Mouse (Mus musculus) macrophage (primary cell): ENCODE data around the gene Ppp1r14c. TPM values are rescaled to one million over a fixed set of nuclear protein-coding genes. Genes with fewer than 3 reads are reported as not detected.

Experiments
- H3K27ac ChIP-seq: fragments of 350-480 bp; formaldehyde crosslinking; 2 replicates; pipeline ENCODE4 v1.9.0; 2021
- H3K36me3 ChIP-seq: fragments of 350-480 bp; formaldehyde crosslinking; 2 replicates; pipeline ENCODE4 v1.9.0; 2021; ENCODE audit errors: inconsistent target
- H3K4me3 ChIP-seq: fragments of 350-480 bp; formaldehyde crosslinking; 2 replicates; pipeline ENCODE4 v1.9.0; 2021; ENCODE audit errors: inconsistent target
- H3K79me2 ChIP-seq: fragments of 350-480 bp; formaldehyde crosslinking; 2 replicates; pipeline ENCODE4 v1.9.0; 2021; ENCODE audit errors: inconsistent target
- WGBS: methylation state at CpG from one replicate; pipeline ENCODE4 v1.1.7; 2026; ENCODE audit warnings: inconsistent platforms; ENCODE audit not compliant: missing documents; 5-methylcytosine and 5-hydroxymethylcytosine counted together
- polyA plus RNA-seq: library from polyadenylated mRNA; stranded (reverse); fragments of 250-400 nt; gene quantifications from 3 replicates; pipeline ENCODE4 v1.2.4, GENCODE M21; 2018; ENCODE audit warnings: inconsistent platforms
- total RNA-seq, 78 experiments: library from RNA; depleted of rRNA; stranded (reverse); fragments of 250-400 nt; gene quantifications; 1 replicate in 9 of 78; 2 replicates in 24 of 78; 3 replicates in 43 of 78; 4 replicates in 2 of 78; pipeline ENCODE4 v1.2.4; 2018; ENCODE audit warnings: inconsistent platforms in 56 of 78

The Ppp1r14c gene
- total RNA-seq (2018; cell fraction: chromatin; rRNA removed) = under 1 TPM in 6 of 26 experiments, not detected in 20; 0.29 to 0.53 (median 0.34) TPM
- under 1 TPM in 1 of 26 experiments, not detected in 25; 0.05 TPM for total RNA-seq (2018; cell fraction: cytosol; rRNA removed)
- under 1 TPM in 2 of 26 experiments, not detected in 24; 0.33 to 0.55 TPM for total RNA-seq (2018; cell fraction: nucleus; rRNA removed)
- polyA plus RNA-seq = not detected in 3 replicates

DNA sequence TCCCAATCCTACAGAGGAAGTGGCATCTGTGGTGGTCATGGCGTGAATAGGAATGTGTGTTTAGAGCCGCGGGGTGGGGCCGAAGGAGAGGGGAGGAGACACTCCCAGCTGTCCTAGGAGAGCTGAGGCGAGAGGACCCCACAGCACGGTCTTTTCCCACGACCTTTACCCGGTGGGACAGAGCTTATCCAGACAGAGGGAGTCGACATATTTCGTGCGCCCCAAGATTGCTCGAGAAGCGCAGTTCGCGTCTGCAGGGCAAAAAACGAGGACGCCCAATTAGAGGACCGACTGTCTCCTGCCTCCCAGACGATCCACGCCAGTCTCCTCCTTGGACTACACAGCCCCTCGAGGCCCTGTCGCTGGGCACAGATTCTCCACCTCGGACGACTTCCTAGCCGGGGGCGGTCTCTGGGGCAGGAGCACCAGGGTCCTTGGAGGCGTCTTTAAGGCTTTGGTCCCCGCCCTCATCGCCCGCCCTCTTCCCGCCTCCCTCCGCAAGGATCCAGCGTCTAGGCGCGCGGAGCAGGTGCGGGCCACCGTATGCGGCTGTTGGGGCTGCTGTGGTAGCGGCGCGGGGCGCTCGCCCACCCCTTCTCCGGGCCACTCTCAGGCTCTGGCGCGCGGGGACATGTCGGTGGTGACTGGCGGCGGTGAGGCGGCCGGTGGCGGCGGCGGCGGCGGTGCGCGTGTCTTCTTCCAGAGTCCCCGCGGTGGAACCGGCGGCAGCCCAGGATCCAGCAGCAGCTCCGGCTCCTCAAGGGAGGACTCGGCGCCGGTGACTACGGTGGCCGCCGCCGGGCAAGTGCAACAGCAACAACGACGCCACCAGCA is at the start of gene Ppp1r14c:
TSS of gene Ppp1r14c (plus strand) at position 22 of the 834 bp plus-strand sequence.
- Histone ChIP-seq H3K4me3 (no peak within 1 kb of the TSS), H3K36me3 (no peaks in the 10 kb centered on the region), H3K27ac (no peak within 1 kb of the TSS), H3K79me2 (no peaks in the 10 kb centered on the region)
- 2% methylated on average over 67 of the region's 74 CpGs for WGBS

DNA sequence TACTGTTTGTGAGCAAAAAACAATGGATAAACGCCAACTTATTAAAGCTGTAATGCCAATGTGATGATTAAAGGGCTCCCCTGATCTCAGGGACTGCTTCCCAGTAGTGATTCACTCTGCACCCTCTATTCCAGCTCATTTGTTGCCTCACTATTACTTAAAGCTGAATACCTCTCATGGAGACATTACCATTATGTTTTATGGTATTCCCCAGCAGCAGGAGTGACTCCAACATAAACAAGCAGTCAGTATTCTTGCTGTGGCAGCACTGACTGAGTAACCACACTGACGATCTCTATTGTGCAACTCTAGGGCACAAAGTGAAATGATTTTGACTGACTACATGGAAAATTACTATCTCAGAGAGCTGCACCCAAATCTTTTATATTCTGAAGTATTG is 44.5 kb upstream of the Ppp1r14c start:
- 89% methylated on average over 2 of the region's 2 CpGs for WGBS
- H3K79me2 ChIP-seq = no peaks in the 10 kb centered on the region
- no peak overlapping the region for H3K27ac ChIP-seq
- H3K4me3 ChIP-seq = no peak overlapping the region
- H3K36me3 ChIP-seq = no peaks in the 10 kb centered on the region

- Histone ChIP-seq H3K36me3 (no peaks in the 10 kb centered on the region), H3K79me2 (no peaks in the 10 kb centered on the region), H3K4me3 (no peak overlapping the region), H3K27ac (no peak overlapping the region)
- 63% methylated on average over 1 of the region's 1 CpGs for WGBS
These were observed 40.4 kb upstream of the Ppp1r14c start for GRCm38 (mm10) chr10:3325447-3325846.

- H3K79me2 ChIP-seq = no peaks in the 10 kb centered on the region
- H3K4me3 ChIP-seq = no peak overlapping the region
- no peak overlapping the region for H3K27ac ChIP-seq
- 47% methylated on average over 3 of the region's 3 CpGs for WGBS
- H3K36me3 ChIP-seq = no peaks in the 10 kb centered on the region
These were observed 33.0 kb upstream of the Ppp1r14c start for GRCm38 (mm10) chr10:3332880-3333279.

DNA sequence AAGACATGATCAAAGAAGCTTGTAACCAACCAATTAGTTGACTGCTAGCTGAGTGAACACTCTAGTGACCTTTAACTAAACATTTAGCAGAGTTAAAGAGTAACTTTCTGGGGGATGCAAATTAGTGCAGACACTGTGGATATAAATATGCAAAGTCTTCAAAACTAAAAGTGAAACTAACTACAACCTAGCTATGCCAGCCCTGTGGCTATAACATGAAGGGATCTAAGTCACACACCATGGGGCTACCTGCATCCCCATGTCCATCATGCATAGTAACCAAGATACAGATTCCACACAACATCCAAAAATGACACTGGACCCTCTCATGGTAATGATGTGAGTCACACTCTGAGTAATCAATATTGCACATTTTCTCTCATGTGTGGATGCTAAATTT is 31.3 kb upstream of the Ppp1r14c start:
- Histone ChIP-seq H3K4me3 (no peak overlapping the region), H3K79me2 (no peaks in the 10 kb centered on the region), H3K36me3 (no peaks in the 10 kb centered on the region), H3K27ac (no peak overlapping the region)

DNA sequence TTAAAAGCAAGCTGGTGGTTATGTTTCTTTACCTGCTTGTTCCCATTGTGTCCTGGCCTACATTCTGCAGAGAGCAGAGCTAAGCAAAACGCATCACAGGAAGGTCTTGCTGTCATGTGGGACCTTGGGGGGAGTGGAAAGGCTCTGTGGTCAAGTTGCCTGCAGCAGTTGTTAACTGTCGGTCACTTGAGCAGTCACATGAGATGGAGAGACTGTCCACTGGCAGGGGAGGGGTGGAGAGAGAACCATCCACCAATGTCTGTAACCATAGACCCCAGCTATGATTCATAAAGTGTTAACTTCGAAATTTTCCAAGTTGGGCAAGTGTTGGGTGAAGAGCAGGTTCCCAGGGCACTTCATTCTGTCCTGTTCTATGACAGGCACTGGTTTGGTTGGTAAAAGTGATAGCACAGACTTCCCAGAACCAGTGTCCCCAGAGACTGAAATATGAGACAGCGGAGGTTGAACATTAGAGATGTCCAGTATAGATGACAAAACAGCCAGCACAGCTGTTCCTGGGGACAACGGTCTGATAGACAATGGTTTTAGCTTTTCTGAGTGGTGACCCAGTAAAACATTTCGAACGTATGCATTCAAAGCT is 29.0 kb upstream of the Ppp1r14c start:
- 76% methylated on average over 7 of the region's 7 CpGs for WGBS
- Histone ChIP-seq H3K79me2 (no peaks in the 10 kb centered on the region), H3K36me3 (no peaks in the 10 kb centered on the region), H3K27ac (no peak overlapping the region), H3K4me3 (no peak overlapping the region)

DNA sequence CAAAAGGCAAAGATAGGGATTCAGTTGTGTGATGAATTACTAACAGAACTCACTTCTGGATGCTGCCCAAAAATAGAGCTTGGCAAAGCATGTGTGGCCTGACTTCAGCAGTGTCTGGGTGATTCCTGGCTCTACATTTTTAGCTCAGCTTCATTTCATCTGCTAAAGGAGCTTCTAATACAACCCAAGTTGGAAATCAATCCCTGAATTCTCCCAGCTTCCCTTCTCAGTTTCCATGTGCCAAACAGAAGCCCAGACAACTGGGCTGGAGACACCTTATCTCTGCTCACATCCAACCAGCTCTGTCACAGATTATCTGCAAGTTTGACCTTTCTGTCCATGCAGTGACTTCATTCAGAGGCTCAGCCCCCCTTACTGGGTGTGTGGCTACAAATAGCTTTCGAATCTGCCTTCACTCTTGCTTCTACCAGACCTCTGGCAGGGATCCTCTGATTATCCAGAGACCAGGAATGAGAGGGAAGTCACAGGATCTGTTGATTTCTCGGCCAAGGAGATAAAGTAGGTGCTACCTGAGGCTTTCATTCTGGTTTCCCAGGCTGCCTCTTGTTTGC is 28.4 kb upstream of the Ppp1r14c start:
- WGBS = 64% methylated on average over 2 of the region's 2 CpGs
- Histone ChIP-seq H3K36me3 (no peaks in the 10 kb centered on the region), H3K27ac (no peak overlapping the region), H3K4me3 (no peak overlapping the region), H3K79me2 (no peaks in the 10 kb centered on the region)

- Histone ChIP-seq H3K4me3 (no peak overlapping the region), H3K79me2 (no peaks in the 10 kb centered on the region), H3K27ac (no peak overlapping the region), H3K36me3 (no peaks in the 10 kb centered on the region)
- WGBS = 78% methylated on average over 5 of the region's 5 CpGs
These were observed 20.2 kb upstream of the Ppp1r14c start for GRCm38 (mm10) chr10:3345706-3346105.

- Histone ChIP-seq H3K36me3 (no peaks in the 10 kb centered on the region), H3K79me2 (no peaks in the 10 kb centered on the region), H3K27ac (no peak overlapping the region), H3K4me3 (no peak overlapping the region)
- WGBS = 93% methylated on average over 1 of the region's 1 CpGs
These were observed 6.3 kb upstream of the Ppp1r14c start for GRCm38 (mm10) chr10:3359531-3359930.

DNA sequence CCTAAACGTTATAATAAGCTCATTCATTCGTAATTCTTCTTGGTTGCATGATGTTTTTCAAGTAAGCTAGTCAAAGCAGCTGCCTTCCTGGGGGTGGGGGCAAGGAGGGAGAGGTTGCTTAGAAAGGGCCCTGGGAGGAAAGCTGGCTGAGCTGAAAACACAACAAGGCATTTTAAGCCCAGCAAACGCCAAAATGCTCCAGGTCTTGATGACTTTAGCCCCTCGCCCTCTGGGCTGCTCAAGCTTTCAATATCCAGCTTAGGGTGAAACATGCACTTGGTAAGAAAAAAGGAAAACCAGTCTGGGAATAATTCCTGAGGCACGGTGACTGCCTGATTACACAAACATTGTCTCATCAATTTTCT is 204 bp upstream of the Ppp1r14c start:
- Histone ChIP-seq H3K4me3 (no peak overlapping the region), H3K36me3 (no peaks in the 10 kb centered on the region)
- 44% methylated on average over 5 of the region's 5 CpGs for WGBS

GRCm38 (mm10) chr10:3366870-3367431 is 1.1 kb downstream of the Ppp1r14c start:
- Histone ChIP-seq H3K36me3 (no peaks in the 10 kb centered on the region), H3K79me2 (no peaks in the 10 kb centered on the region), H3K4me3 (no peak overlapping the region), H3K27ac (no peak overlapping the region)
- WGBS = 3% methylated on average over 25 of the region's 26 CpGs

More for the DNA sequence above, 204 bp upstream of the Ppp1r14c start:
- H3K79me2 ChIP-seq = no peaks in the 10 kb centered on the region
- H3K27ac ChIP-seq = no peak overlapping the region

DNA sequence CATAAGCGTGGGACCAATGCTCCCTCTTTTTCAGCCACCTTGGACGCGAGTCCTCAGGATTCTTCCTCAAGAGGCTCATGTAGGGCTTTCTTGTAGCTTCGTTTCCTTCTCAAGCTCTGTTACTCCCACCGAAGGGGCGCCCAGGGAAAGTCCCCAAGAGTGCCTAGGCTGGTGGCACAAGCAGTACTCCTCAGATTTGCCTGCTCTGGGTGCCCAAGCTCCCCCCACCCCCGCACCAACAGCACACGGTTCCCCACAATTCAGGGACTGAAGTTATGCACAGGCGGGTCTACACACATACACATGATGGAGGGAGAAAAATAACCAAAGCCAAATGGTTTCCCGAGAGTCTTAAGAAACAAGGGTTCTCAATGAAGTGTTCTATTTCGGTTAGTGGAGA is 1.6 kb downstream of the Ppp1r14c start:
- Histone ChIP-seq H3K36me3 (no peaks in the 10 kb centered on the region), H3K79me2 (no peaks in the 10 kb centered on the region), H3K27ac (no peak overlapping the region), H3K4me3 (no peak overlapping the region)
- WGBS = 37% methylated on average over 8 of the region's 11 CpGs

- no peak overlapping the region for H3K4me3 ChIP-seq
- WGBS = 86% methylated on average over 3 of the region's 3 CpGs
- no peaks in the 10 kb centered on the region for H3K79me2 ChIP-seq
- no peak overlapping the region for H3K27ac ChIP-seq
- no peaks in the 10 kb centered on the region for H3K36me3 ChIP-seq
These were observed 17.3 kb downstream of the Ppp1r14c start for GRCm38 (mm10) chr10:3383176-3383575.

GRCm38 (mm10) chr10:3392251-3392650 is 26.4 kb downstream of the Ppp1r14c start:
- Histone ChIP-seq H3K27ac (no peak overlapping the region), H3K36me3 (no peaks in the 10 kb centered on the region), H3K4me3 (no peak overlapping the region), H3K79me2 (no peaks in the 10 kb centered on the region)
- WGBS = 77% methylated on average over 4 of the region's 4 CpGs

DNA sequence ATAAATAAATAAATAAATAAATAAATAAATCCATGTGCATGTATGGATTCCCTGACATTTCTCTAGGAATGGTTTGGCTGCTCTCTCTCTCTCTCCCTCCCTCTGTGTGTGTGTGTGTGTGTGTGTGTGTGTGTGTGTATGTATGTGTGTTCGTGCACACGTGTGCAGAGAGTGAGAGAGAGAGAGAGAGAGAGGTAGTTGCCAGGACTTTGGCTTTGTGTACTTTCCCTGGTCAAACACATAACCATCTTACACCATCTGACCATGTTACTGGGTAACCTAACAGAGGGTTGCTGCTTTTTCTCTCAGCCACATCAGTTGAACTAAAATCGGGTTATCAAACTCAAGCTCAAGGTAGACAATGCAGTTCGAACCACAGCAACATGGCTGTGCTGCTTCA is 27.7 kb downstream of the Ppp1r14c start:
- Histone ChIP-seq H3K27ac (no peak overlapping the region), H3K4me3 (no peak overlapping the region), H3K36me3 (no peaks in the 10 kb centered on the region), H3K79me2 (no peaks in the 10 kb centered on the region)
- WGBS = 79% methylated on average over 4 of the region's 4 CpGs
